Mouse (Mus musculus) ES-E14 (cell line): ENCODE results near the gene Agpat1. TPM values are rescaled to one million over a fixed set of nuclear protein-coding genes. Genes with fewer than 3 reads are reported as not detected.

Experiments
- DNase-seq: peaks from one replicate; pipeline ENCODE4 v3.0.0-alpha.2; 2013; ENCODE audit warnings: low read depth, low spot score
- H3K27ac ChIP-seq: 2 replicates; pipeline ENCODE4 v1.5.1; 2012; ENCODE audit warnings: low read depth, mild to moderate bottlenecking, low read length, moderate library complexity, mixed read lengths; ENCODE audit not compliant: poor library complexity, insufficient read depth, severe bottlenecking
- H3K36me3 ChIP-seq: 2 replicates; pipeline ENCODE4 v1.6.1; 2012; ENCODE audit warnings: mild to moderate bottlenecking, low read length, moderate library complexity, mixed read lengths; ENCODE audit not compliant: control insufficient read depth, poor library complexity, insufficient read depth, severe bottlenecking
- H3K4me1 ChIP-seq, 2 experiments: fragments of 150-350 bp in 1 of 2; sonication (generic) in 1 of 2; 2 replicates each; pipeline ENCODE4 v1.6.1; 2012; ENCODE audit warnings: low read length in 2 of 2, mild to moderate bottlenecking in 1 of 2, mixed read lengths in 1 of 2; ENCODE audit not compliant: control insufficient read depth in 2 of 2, insufficient read depth in 2 of 2, poor library complexity in 1 of 2
- H3K4me3 ChIP-seq, 2 experiments: fragments of 150-350 bp in 1 of 2; sonication (generic) in 1 of 2; 2 replicates each; pipeline ENCODE4 v1.5.1; 2012; ENCODE audit warnings: low read length in 2 of 2, low read depth in 1 of 2, mild to moderate bottlenecking in 1 of 2, mixed read lengths in 1 of 2; ENCODE audit not compliant: insufficient read depth in 1 of 2, poor library complexity in 1 of 2, severe bottlenecking in 1 of 2
- H3K9ac ChIP-seq: 2 replicates; pipeline ENCODE4 v1.6.1; 2012; ENCODE audit warnings: low read depth, mild to moderate bottlenecking, low read length, mixed read lengths; ENCODE audit not compliant: poor library complexity, insufficient read depth, severe bottlenecking
- H3K9me3 ChIP-seq: fragments of 150-350 bp; sonication (generic); 2 replicates; pipeline ENCODE4 v1.6.1; 2012; ENCODE audit warnings: low read depth, mild to moderate bottlenecking, low read length; ENCODE audit not compliant: control insufficient read depth, insufficient read depth
- CHD2 ChIP-seq: IDR thresholded peaks from 2 replicates; pipeline ENCODE4 v1.6.1; 2014; ENCODE audit warnings: mild to moderate bottlenecking, low read depth, low read length, inconsistent platforms
- HCFC1 ChIP-seq: IDR thresholded peaks from 2 replicates; pipeline ENCODE4 v1.6.1; 2012; ENCODE audit warnings: low read length, inconsistent platforms, borderline replicate concordance; ENCODE audit not compliant: insufficient read depth
- MAFK ChIP-seq: IDR thresholded peaks from 2 replicates; pipeline ENCODE4 v1.6.1; 2014; ENCODE audit warnings: mild to moderate bottlenecking, low read depth, low read length, inconsistent platforms; ENCODE audit not compliant: insufficient read depth
- ZC3H11A ChIP-seq: IDR thresholded peaks from 2 replicates; pipeline ENCODE4 v1.6.1; 2012; ENCODE audit warnings: low read depth, mild to moderate bottlenecking, inconsistent platforms, low read length, borderline replicate concordance
- ZNF384 ChIP-seq: IDR thresholded peaks from 2 replicates; pipeline ENCODE4 v1.6.1; 2012; ENCODE audit warnings: low read depth, low read length, inconsistent platforms
- in situ Hi-C, 2 experiments: fragments of 600-800 bp; cut with MboI; formaldehyde crosslinking; loops; one replicate each; pipeline ENCODE4 v1.15.1; 2025; ENCODE audit warnings: low sequenced_read_pairs in 2 of 2, inconsistent platforms in 1 of 2; ENCODE audit not compliant: unreplicated experiment in 2 of 2
- total RNA-seq: library from RNA; depleted of rRNA; stranded (reverse); fragments of 300-350 nt; gene quantifications from 2 replicates; pipeline ENCODE4 v1.2.3, GENCODE M21; 2012

Gene Agpat1
- total RNA-seq, 1 experiment, result 62.7 TPM

DNA sequence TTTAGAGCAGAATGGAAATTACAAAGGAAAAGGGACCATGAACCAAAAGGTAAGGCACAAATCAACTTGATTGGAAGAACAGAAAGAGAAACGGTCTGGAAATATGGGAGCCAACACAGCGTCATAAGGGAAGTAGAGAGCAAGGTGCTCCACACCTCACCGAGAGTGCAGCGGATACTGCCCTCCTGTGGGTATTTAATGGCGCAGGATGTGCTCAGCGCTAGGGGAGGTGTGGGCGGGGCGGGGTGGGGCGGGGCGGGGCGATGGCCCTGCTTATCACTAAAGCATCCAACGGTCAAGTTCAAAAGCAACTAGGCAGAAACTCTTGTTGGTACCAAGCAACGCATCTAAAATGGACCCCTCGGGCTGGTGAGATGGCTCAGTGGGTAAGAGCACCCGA is 44.2 kb upstream of the Agpat1 start:
- Histone ChIP-seq H3K4me1 (peaks cover 14 to 26% of the 10 kb centered on the region in 2 experiments), H3K4me3 (no peak overlapping the region), H3K27ac (no peak overlapping the region), H3K9me3 (no peaks in the 10 kb centered on the region), H3K9ac (no peak overlapping the region), H3K36me3 (no peaks in the 10 kb centered on the region)
- TF ChIP-seq ZC3H11A, result no peak
- no peak for TF ChIP-seq CHD2
- no peak for TF ChIP-seq ZNF384
- TF ChIP-seq MAFK, result no peak
- TF ChIP-seq HCFC1, result no peak
- DNase-seq, result no peak
- in situ Hi-C loops, result no loop called here

DNA sequence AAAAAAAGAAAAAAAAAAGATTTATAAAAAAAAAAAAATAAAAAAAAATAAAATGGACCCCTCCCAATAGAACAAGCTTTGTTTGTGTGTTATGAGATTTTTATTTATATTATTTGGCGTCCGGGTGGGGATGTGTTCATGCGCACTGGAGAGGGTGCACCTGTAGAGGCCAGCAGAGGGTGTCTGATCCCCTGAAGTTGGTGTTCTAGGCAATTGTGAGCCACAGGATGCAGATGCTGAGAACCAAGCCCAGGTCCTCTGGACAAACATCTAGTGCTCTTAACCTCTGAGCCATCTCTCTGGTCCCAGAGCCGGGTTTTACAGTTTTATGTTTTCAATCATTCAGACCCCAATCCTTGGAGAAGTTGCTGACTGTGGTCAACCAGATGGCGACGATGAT is 43.6 kb upstream of the Agpat1 start:
- H3K36me3 ChIP-seq, result no peaks in the 10 kb centered on the region
- H3K27ac ChIP-seq, result no peak overlapping the region
- H3K4me3 ChIP-seq, result no peak overlapping the region
- no peaks in the 10 kb centered on the region for H3K9me3 ChIP-seq
- no peak for DNase-seq
- in situ Hi-C loops, result no loop called here
- H3K4me1 ChIP-seq, result peaks cover 14 to 30% of the 10 kb centered on the region in 2 experiments
- no peak overlapping the region for H3K9ac ChIP-seq
- no peak for TF ChIP-seq CHD2
- peak; percentile 65 for TF ChIP-seq ZNF384

DNA sequence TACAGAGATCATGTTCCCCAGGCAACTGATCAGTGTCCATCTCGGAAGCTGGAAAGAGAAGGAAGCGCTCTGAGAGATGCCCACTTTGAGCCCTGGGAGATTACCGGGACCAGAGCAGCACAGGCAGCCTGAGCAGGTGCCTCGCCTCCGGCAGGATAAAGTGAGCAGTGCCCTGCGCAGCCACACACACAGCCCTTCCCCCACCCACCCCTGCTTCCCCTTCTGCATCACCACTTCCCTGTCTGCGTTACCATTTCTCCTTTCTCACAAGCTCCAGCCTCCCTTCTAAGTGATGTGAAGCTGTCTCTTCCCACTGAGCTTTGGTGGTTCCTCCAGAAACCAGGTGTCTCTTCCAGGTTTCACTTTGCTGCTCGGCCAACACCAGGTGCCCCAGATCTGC is 42.9 kb upstream of the Agpat1 start:
- Histone ChIP-seq H3K4me1 (peaks cover 14 to 30% of the 10 kb centered on the region in 2 experiments), H3K4me3 (peak overlapping the region in 1 of 2 experiments; percentile 29; a peak in 2 of 4 replicates), H3K9me3 (no peaks in the 10 kb centered on the region), H3K9ac (peak overlapping the region; percentile 53; the same call in 1 of the 2 replicates), H3K27ac (no peak overlapping the region), H3K36me3 (peaks cover 2% of the 10 kb centered on the region; the same call in 1 of the 2 replicates)
- in situ Hi-C loops, result no loop called here
- no peak for DNase-seq
- no peak for TF ChIP-seq ZNF384
- no peak for TF ChIP-seq HCFC1
- no peak for TF ChIP-seq ZC3H11A
- TF ChIP-seq CHD2, result no peak
- no peak for TF ChIP-seq MAFK

DNA sequence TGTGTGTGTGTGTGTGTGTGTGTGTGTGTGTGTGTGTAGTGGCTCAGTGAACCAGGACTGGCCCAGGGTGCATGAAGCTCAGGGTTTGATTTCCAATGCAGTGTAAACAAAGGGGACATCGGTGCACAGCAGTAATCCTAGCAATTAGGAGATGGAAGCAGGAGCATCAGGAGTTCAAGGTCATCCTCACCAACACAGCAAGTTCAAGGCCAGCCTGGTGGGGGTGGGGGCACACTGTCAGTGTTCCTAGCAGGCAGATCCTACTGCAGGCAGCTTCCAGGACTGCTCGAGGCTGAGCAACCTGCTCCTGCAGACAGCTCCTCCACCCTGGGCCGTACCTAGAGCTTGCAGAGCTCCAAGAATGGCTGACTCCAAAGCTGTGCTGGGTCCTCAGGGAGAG is 41.5 kb upstream of the Agpat1 start:
- Histone ChIP-seq H3K9ac (no peak overlapping the region), H3K36me3 (peaks cover 2% of the 10 kb centered on the region; the same call in 1 of the 2 replicates), H3K4me3 (no peak overlapping the region), H3K9me3 (no peaks in the 10 kb centered on the region), H3K27ac (no peak overlapping the region; the same call in 1 of the 2 replicates), H3K4me1 (peaks cover 16 to 32% of the 10 kb centered on the region in 2 experiments)
- no peak for TF ChIP-seq MAFK
- TF ChIP-seq HCFC1, result no peak
- TF ChIP-seq ZC3H11A, result no peak
- no peak for TF ChIP-seq CHD2
- TF ChIP-seq ZNF384, result no peak
- in situ Hi-C loops, result no loop called here
- DNase-seq, result no peak

DNA sequence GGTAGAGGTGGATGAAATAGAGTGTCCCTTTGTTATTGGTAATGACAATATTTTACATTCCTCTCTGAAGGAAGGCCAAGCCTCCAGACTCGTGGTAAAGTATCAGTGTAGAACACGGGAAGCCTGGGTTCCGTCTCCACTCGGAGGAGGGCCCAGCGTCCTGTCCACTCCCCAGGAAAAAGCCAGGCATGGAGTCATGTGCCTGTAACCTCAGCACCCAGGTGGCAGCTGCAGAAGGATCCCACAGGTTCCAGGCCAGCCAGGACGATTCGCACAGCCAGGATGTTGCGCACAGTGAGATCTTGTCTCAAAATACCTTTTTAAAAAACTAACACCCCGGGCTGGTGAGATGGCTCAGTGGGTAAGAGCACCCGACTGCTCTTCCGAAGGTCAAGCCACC is 40.7 kb upstream of the Agpat1 start:
- Histone ChIP-seq H3K9me3 (no peaks in the 10 kb centered on the region), H3K4me3 (peak overlapping the region in 1 of 2 experiments; percentile 11; a peak in 1 of 4 replicates), H3K27ac (peak overlapping the region; percentile 56; the same call in 1 of the 2 replicates), H3K36me3 (peaks cover 2% of the 10 kb centered on the region; the same call in 1 of the 2 replicates), H3K9ac (peak overlapping the region; percentile 57), H3K4me1 (peaks cover 16 to 32% of the 10 kb centered on the region in 2 experiments)
- TF ChIP-seq ZNF384 (no peak), CHD2 (no peak), MAFK (no peak), HCFC1 (no peak), ZC3H11A (no peak)
- no peak for DNase-seq
- in situ Hi-C loops, result no loop called here
